Mouse (Mus musculus): ENCODE measurements at regions not wholly inside any gene's neighbourhood (a gene's known extent, or its start where the extent isn't known, plus 50 kb on each side); places are given as distances from the start of the nearest gene placed in this dataset.

DNA sequence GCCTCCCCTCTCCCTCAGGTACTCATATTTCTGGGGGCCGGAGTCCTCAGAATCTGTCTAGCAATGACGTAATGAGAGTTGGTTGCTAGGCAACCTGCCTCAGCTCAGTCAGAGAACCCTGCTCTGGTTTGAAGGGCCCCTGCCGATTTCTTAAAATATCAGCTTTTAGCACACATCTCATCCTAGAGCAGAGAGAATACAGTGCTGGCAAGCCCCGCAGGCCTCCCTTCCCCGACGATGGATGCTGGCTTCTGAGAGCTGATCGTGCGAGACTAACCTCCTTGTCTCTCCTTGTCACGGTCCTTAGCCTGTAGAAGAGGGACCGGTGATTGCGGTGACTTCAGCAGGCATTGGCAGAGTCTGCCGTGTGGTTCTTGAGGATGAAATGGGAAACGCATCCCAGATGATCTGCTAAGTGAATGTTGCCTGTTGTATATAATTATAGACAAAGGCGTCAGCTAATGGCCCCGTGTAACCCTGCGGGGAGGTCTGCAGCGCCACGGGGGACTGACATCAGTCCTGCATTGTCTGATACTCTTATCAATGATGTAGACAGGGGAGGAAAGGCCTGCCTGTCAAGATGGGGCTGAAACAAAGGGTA is 159.4 kb upstream of the A530016L24Rik start:
- peaks cover 72% of the 10 kb centered on the region for H3K4me1 ChIP-seq (replicated peaks)
- H3K9me3 ChIP-seq, result no peaks in the 10 kb centered on the region
- H3K4me3 ChIP-seq, result peak overlapping the region; percentile 36
- H3K27ac ChIP-seq, result peak overlapping the region; percentile 89
- DNase-seq (ENCODE audit: low spot score), result peak; percentile 71
- H3K27me3 ChIP-seq (ENCODE audit: insufficient read depth, poor library complexity, severe bottlenecking), result peaks cover 69% of the 10 kb centered on the region
- WGBS, result 13% methylated on average over 18 of the region's 18 CpGs
- H3K36me3 ChIP-seq, result no peaks in the 10 kb centered on the region

DNA sequence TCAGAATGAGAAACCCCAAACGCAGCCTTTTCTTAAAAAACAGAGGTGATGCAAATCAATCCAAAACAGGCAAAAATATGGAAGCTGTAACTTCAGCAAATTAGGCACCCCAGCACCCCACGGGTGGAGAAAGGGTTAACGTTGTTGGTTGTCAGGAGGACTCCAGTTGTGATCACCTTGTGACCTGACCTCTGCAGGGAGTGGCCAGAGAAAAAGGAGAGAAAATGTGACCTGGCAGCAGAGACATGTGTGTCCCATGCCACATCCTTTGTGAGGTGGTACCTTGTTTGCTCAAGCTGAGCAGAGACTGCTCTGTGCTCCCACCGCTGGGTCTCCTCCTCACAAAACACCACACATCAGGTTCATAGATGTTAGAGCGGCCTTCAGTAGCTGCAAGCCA is 158.7 kb upstream of the A530016L24Rik start:
- peak; percentile 11 for DNase-seq (ENCODE audit: low spot score)
- Histone ChIP-seq H3K9me3 (no peaks in the 10 kb centered on the region), H3K27ac (peak overlapping the region; percentile 89), H3K36me3 (no peaks in the 10 kb centered on the region), H3K4me3 (no peak overlapping the region), H3K27me3 (ENCODE audit: insufficient read depth, poor library complexity, severe bottlenecking) (peaks cover 69% of the 10 kb centered on the region), H3K4me1 (replicated peaks) (peaks cover 80% of the 10 kb centered on the region)
- 44% methylated on average over 5 of the region's 5 CpGs for WGBS

DNA sequence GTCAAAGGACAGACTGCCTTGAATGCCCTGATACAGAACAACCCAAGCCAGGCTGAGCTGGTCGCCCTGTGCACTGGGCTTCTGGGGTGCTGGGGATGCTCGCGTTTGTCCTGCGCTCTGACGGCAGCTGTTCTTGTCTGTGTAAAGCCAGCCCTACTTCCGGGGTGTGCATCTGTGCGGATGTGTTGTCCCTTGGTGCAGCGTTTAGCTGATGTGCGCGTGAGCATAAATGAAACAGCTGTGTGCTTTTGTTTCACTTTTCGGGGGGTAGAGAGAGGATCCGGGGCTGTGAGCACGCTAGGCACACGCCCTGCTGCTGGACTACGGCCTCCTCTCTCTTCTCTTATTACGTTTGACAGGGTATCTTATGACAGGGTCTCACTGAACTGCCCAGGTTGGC is 158.2 kb upstream of the A530016L24Rik start:
- no peaks in the 10 kb centered on the region for H3K9me3 ChIP-seq
- no peaks in the 10 kb centered on the region for H3K36me3 ChIP-seq
- peak; percentile 21 for DNase-seq (ENCODE audit: low spot score)
- H3K27me3 ChIP-seq (ENCODE audit: insufficient read depth, poor library complexity, severe bottlenecking), result peaks cover 69% of the 10 kb centered on the region
- H3K4me3 ChIP-seq, result no peak overlapping the region
- H3K27ac ChIP-seq, result peak overlapping the region; percentile 89
- H3K4me1 ChIP-seq (replicated peaks), result peaks cover 85% of the 10 kb centered on the region
- 71% methylated on average over 16 of the region's 16 CpGs for WGBS

DNA sequence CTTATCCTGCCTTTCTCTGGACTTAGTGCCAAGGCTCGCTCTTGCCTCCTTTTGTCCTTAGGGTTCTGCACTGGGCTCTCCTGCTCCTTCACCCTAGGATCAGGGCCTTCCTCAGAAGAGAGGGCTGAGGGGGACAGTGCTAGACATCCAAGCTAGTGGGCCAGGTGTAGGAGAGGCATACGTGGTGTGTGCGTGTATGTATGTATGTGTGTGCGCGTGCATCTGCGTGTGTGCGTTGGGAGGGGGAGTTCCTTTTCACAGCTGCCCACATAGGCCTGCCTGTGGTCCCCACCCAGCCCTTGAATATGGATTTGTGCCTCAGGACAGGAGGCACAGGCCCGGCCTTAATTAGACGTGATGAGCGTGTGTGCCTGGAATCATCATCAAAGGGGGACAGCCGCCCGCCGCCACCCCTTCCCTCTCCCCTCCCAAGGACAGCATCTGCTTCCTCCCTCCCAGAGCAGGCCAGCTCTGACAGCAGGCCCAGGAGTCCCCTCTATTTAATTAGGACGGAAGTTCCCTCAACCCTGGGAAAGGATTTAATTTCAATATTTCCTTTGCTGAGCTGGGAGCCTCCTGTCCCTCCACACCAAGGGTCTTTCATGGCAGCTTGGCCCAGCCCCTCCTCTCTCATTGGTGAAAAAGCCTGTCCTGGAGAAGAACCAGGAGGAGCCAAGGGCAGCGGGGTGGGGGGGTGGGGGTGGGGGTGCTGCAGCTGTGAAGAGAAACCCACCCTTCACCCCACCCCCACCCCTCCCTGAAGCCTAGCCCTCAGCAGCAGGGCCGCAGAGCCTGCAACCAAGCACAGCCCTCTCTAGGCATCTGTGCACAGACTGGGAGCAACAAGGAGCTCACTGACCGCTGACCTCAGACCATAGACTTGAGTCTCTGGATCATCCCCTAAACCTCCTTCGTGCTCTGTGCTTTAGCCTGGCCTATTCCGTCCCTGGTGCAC is 155.8 kb upstream of the A530016L24Rik start:
- Histone ChIP-seq H3K27me3 (ENCODE audit: insufficient read depth, poor library complexity, severe bottlenecking) (peaks cover 53% of the 10 kb centered on the region), H3K36me3 (no peaks in the 10 kb centered on the region), H3K4me3 (0 out of 2 replicates have a peak overlapping the region, but pooled peaks have one; percentile 9), H3K9me3 (no peaks in the 10 kb centered on the region), H3K27ac (peak overlapping the region; percentile 89), H3K4me1 (replicated peaks) (peaks cover 96% of the 10 kb centered on the region)
- 38% methylated on average over 19 of the region's 19 CpGs for WGBS
- peak; percentile 80 for DNase-seq (ENCODE audit: low spot score)

DNA sequence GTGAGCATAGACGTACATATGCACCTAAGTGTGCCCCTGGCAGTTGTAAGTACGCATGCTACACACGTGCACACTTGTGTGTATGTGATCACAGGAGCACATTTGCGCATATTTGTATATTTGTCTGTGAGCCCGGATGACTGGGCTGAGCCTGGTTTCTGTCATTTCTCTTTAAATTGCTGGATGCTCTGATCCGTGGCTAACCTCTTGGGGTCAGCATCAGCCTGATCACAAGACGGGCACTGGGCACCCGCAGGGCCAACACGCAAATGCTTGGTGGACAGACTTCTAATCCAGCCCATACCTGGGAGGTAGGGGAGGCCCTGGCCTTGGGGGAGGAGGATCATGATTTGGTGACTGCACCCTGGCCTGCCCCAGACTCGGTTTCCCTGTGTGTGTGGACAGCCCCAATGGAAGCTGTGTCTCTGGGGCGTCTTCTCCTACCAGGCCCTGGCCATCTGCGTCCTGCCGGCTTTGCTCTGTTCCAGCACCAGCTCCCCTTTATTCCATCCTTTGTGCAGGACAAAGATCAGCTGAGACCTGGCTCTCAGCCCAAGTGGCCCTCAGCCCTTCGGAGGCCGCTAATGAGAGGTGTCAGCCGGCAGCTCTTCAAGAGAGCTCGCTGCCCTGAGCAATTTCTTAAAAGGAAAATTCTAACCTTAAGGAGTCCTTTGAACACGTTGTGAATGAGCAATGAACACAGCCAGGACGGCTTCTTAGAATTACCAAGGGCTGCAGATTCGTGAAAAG is 155.0 kb upstream of the A530016L24Rik start:
- H3K4me3 ChIP-seq, result 0 out of 2 replicates have a peak overlapping the region, but pooled peaks have one; percentile 9
- no peaks in the 10 kb centered on the region for H3K36me3 ChIP-seq
- no peaks in the 10 kb centered on the region for H3K9me3 ChIP-seq
- H3K27ac ChIP-seq, result peak overlapping the region; percentile 89
- WGBS, result 51% methylated on average over 20 of the region's 20 CpGs
- peak; percentile 17 for DNase-seq (ENCODE audit: low spot score)
- H3K27me3 ChIP-seq (ENCODE audit: insufficient read depth, poor library complexity, severe bottlenecking), result peaks cover 47% of the 10 kb centered on the region
- H3K4me1 ChIP-seq (replicated peaks), result peaks cover 93% of the 10 kb centered on the region

DNA sequence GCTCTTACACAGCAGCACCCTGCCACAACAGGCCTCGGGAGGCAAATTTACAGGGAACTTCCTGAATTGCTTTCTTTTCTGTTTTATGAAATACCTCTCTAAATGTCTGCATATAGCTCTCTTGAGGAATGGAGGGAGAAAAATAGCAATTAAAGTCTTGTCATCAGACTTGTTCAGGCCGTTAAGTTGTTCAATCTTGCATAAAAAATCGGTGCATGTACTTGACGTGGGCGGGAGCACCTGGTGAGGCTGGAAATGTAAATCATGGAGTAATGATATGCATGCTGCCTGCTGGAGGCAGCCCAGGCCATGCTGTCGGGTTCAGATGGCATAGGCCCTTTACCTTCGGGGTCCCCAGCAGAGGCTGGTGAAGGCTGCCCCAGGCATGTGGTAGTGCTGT is 153.6 kb upstream of the A530016L24Rik start:
- Histone ChIP-seq H3K27me3 (ENCODE audit: insufficient read depth, poor library complexity, severe bottlenecking) (peaks cover 46% of the 10 kb centered on the region), H3K9me3 (no peaks in the 10 kb centered on the region), H3K4me3 (no peak overlapping the region), H3K4me1 (replicated peaks) (peaks cover 93% of the 10 kb centered on the region), H3K36me3 (no peaks in the 10 kb centered on the region), H3K27ac (peak overlapping the region; percentile 89)
- no peak for DNase-seq (ENCODE audit: low spot score)
- WGBS, result 75% methylated on average over 7 of the region's 7 CpGs

DNA sequence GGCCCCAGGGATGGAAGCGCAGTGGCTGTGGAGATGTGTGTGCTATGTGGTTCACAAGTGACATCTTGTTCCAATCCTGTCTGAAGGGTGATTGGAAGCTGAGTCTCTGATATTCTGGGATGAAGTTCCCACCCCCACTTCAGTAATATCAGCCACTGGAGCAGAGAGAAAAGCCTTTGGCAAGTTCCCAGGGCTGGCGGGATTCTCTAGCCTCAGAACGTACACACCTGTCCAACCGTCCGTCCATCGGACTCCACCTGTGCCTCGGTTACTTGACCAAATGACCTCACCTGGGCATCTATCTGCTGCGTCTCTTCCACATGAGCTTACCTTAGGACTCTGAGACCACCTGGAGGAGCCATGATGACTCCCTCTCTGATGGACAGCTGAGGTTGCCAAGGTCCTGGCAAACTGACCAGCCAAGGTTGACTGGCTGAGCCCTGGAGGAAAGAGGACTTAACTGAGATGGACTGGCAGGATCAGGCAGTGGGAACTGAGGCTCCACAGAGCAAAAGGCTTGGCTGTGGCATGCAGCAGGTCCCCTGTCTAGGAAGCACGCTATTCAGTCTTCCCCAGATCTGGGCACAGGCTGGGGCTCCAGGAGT is 152.5 kb upstream of the A530016L24Rik start:
- Histone ChIP-seq H3K9me3 (no peaks in the 10 kb centered on the region), H3K27ac (peak overlapping the region; percentile 64; the same call in 1 of the 2 replicates), H3K36me3 (no peaks in the 10 kb centered on the region), H3K27me3 (ENCODE audit: insufficient read depth, poor library complexity, severe bottlenecking) (peaks cover 46% of the 10 kb centered on the region), H3K4me1 (replicated peaks) (peaks cover 85% of the 10 kb centered on the region), H3K4me3 (no peak overlapping the region)
- 95% methylated on average over 9 of the region's 9 CpGs for WGBS
- no peak for DNase-seq (ENCODE audit: low spot score)

DNA sequence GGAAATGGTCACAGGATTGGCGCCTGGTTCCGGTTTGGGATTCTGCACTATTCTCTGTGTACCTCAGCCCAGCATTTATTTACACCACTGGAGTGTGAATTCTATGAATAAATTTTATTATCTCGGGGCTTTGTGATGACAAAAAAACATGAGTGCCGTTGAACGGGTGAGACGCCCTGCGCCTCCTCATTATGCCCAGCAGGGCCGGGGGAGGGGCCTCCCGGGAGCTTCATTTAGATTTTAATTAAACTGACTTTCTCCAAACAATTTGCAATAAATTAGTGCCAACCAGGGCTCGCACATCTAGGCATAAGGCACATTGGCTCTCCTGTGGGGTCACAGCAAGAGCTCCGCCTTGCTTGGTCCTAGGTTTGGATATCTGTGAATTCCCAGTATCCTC is 151.8 kb upstream of the A530016L24Rik start:
- peaks cover 46% of the 10 kb centered on the region for H3K27me3 ChIP-seq (ENCODE audit: insufficient read depth, poor library complexity, severe bottlenecking)
- DNase-seq (ENCODE audit: low spot score), result no peak
- H3K36me3 ChIP-seq, result no peaks in the 10 kb centered on the region
- no peak overlapping the region for H3K4me3 ChIP-seq
- peaks cover 81% of the 10 kb centered on the region for H3K4me1 ChIP-seq (replicated peaks)
- peak overlapping the region; percentile 64; the same call in 1 of the 2 replicates for H3K27ac ChIP-seq
- WGBS, result 66% methylated on average over 11 of the region's 11 CpGs
- H3K9me3 ChIP-seq, result no peaks in the 10 kb centered on the region

DNA sequence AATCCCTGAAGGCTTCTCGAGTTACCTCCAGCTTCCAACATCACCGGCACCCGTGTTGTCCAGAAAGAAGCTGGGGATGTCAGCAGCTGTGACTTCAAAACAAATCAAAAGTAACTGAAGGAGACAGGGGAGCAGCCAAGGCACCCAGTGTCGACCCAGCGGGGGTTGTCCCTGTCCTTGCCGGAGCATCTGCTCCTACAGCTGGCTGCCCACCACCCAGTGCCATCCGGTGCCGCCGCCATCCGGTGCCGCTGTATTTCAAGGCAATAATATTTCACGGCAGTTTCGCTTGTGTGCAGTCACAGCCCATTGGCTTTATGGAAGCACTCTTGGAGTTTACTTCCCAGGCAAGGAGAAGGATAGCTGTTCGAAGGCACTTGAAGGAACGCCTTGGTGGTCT is 150.3 kb upstream of the A530016L24Rik start:
- Histone ChIP-seq H3K9me3 (no peaks in the 10 kb centered on the region), H3K27me3 (ENCODE audit: insufficient read depth, poor library complexity, severe bottlenecking) (peaks cover 40% of the 10 kb centered on the region), H3K4me1 (replicated peaks) (peaks cover 80% of the 10 kb centered on the region), H3K27ac (peak overlapping the region; percentile 54), H3K36me3 (no peaks in the 10 kb centered on the region), H3K4me3 (no peak overlapping the region)
- 88% methylated on average over 15 of the region's 15 CpGs for WGBS
- DNase-seq (ENCODE audit: low spot score), result no peak

DNA sequence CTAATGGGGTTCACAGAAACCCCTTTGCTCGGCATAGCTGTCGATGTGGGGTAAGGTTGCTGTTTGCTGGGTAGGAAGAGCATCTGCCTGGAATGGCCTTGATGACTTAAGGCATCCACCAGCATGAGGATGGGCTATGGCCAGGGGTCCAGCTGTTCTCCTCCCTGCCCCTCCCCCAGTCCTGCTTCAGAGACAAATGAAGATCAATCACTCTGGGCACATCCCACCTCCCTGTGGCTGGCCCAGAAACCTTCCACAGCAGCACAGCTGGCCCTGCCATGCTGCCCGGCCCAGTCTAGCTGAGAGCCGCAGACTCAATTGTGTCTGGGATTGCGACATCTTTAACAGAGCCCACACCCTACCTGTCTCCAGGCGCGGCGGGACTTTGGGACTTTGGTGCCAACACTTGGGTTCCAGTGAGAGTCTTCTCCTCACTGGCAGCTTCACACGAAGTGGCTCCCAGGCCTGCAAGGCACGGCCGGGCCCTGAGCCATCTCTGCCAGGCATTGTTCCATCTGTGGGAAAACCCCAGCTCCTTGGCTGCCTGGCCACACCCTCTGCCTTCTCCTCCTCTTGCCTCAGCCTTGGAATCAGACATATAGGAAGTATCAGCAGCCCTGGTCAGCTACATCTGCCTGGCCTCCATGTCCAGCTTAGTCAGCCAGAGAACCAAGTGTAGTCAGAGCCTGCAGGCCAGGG is 149.6 kb upstream of the A530016L24Rik start:
- peaks cover 40% of the 10 kb centered on the region for H3K27me3 ChIP-seq (ENCODE audit: insufficient read depth, poor library complexity, severe bottlenecking)
- no peak overlapping the region for H3K4me3 ChIP-seq
- WGBS, result 73% methylated on average over 11 of the region's 11 CpGs
- peak overlapping the region; percentile 71 for H3K27ac ChIP-seq
- H3K4me1 ChIP-seq (replicated peaks), result peaks cover 79% of the 10 kb centered on the region
- DNase-seq (ENCODE audit: low spot score), result no peak
- no peaks in the 10 kb centered on the region for H3K36me3 ChIP-seq
- H3K9me3 ChIP-seq, result no peaks in the 10 kb centered on the region

DNA sequence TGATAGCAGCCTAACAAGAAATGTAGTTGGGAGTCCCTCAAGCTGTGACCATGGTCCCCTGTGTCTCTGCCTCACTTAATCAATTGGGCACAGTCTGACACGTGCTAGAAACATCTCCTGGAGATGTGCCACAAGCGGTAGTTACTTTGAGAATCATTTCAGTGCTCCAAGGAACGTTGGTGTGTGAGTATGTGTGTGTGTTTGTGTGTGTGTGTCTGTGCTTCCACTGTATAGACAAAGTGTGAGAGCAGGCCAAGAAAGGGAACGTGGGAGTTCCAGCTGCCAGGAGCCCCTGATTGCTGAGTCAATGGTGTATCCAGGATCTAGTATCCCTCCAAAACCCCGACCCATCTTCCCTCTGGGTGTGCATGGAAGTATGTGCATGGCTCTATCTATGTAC is 149.0 kb upstream of the A530016L24Rik start:
- H3K4me3 ChIP-seq, result no peak overlapping the region
- WGBS, result 78% methylated on average over 5 of the region's 5 CpGs
- no peak for DNase-seq (ENCODE audit: low spot score)
- H3K27ac ChIP-seq, result peak overlapping the region; percentile 71; the same call in 1 of the 2 replicates
- no peaks in the 10 kb centered on the region for H3K9me3 ChIP-seq
- H3K4me1 ChIP-seq (replicated peaks), result peaks cover 78% of the 10 kb centered on the region
- H3K36me3 ChIP-seq, result no peaks in the 10 kb centered on the region
- peaks cover 35% of the 10 kb centered on the region for H3K27me3 ChIP-seq (ENCODE audit: insufficient read depth, poor library complexity, severe bottlenecking)

All from hindbrain, embryonic 10.5 days (tissue).